Mouse (Mus musculus) small intestine, adult 2 months (tissue): Measurements from ENCODE around the gene Hoxa1.

ENCODE experiments used
- CTCF ChIP-seq: fragments of 200-500 bp; IDR thresholded peaks from 2 replicates; pipeline ENCODE4 v1.5.1; 2012; ENCODE audit warnings: low read depth, mild to moderate bottlenecking, control low read depth, inconsistent platforms, low read length, moderate library complexity, mixed read lengths; ENCODE audit not compliant: insufficient replicate concordance, insufficient read length; ENCODE audit errors: extremely low read depth
- POLR2A ChIP-seq: fragments of 200-500 bp; IDR thresholded peaks from 2 replicates; pipeline ENCODE4 v1.6.1; 2012; ENCODE audit warnings: low read depth, mild to moderate bottlenecking, control low read depth, inconsistent platforms, low read length, moderate library complexity

GRCm38 (mm10) chr6:52106178-52106577 is 51.9 kb downstream of the Hoxa1 start:
- TF ChIP-seq CTCF (no peak), POLR2A (no peak)
